Mouse (Mus musculus) thymus, adult 18-20 months (tissue): ENCODE results near the gene Ppp1r13b.

Source experiments
- DNase-seq, 2 experiments: peaks; one replicate each; pipeline ENCODE4 v3.0.0; 2022; ENCODE audit warnings: mixed read lengths in 2 of 2

The Ppp1r13b gene

GRCm38 (mm10) chr12:111790631-111791030 is 117.3 kb downstream of the Ppp1r13b start:
- no peak for DNase-seq

DNA sequence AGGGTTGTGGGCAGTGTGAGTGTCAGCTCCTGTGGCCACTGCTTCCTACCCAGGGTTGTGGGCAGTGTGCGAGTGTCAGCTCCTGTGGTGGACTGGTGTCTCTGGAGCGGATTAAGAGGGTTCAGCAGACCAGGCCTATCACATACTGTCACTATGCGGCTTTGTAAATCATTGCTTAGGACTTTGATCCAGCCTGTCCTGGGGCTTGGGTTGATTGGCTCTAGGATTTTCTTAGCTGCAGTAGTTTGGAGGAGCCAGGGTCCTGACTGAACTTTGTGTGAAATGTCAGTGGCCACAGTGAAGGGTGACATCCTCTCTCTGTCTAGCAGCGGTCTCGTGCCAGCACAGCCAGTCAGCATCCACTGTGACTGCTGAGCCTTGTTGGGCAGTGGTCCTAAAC is 117.8 kb downstream of the Ppp1r13b start:
- DNase-seq = no peak

DNA sequence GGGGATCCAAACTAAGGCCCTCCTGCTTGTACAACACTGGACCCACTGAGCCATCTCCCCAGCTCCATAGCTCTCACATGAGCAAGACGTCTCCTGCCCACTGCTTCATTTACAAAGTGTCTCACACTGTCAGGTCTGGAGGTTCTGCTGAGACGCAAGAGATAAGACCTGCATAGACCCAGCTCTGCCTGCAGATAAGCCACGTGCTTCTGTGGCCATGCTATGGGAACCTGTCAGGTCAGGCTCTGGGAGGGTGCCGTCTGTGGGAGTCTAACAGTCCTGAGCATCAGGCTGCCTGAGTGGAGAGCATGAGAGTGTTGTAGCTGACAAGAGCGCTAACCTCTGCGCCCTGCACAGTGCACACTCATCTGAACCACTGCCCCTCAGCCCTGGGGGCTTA is 120.9 kb downstream of the Ppp1r13b start:
- DNase-seq = no peak

- DNase-seq = no peak
These were observed 122.7 kb downstream of the Ppp1r13b start for GRCm38 (mm10) chr12:111785174-111785573.

- DNase-seq = no peak
These were observed 128.4 kb downstream of the Ppp1r13b start for GRCm38 (mm10) chr12:111779544-111779943.
